Mouse (Mus musculus): ENCODE results near the gene Iglon5.

Iglon5 gene

DNA sequence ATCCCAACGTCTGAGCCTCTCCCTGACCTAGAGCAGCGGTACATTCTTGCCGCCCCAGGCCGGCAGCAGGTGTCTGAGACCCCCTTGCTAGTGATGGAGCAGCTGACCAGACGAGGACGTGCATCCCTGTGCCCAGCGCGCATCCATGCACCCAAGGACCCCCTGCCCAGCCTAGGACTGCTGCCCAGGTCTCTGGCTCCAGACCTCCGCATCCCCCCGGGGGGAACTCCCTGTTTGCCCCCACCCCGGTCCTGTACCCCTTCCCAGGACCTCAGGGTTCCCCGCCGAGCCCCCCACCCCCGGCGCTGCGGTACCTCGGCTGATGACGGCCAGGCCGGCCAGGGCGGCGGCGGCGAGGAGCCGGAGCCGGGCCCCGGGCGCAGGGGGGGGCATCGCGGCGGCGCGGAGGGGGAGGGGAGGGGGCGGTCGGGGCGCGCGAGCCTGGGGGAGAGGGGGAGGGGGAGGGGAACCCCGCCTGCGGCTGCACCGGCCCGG lies at the start of gene Iglon5:
Iglon5 (minus strand) TSS at position 445 of the 495 bp plus-strand sequence.
- no peak for DNase-seq (ENCODE audit: extremely low spot score, low read depth, low spot score)

DNA sequence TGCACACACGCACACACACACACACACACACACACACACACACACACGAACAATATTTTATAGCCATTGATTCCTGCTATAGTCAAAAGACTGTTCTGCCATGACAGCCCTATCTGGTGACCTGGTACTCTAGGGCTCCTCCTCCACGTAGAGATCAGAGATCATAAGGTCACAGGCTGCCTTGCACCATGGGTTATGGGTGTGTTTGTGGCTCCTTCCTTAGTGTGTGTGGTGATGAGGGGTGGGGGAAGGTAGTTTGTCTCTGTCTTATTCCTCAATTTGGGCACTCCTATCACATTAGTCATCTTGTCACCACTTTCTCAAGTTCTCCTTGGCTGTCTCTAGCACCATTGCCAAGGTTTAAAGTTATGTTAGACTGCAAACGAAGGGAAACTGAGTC lies 48.6 kb upstream of the Iglon5 start:
- DNase-seq (ENCODE audit: extremely low spot score, low read depth, low spot score) = no peak

DNA sequence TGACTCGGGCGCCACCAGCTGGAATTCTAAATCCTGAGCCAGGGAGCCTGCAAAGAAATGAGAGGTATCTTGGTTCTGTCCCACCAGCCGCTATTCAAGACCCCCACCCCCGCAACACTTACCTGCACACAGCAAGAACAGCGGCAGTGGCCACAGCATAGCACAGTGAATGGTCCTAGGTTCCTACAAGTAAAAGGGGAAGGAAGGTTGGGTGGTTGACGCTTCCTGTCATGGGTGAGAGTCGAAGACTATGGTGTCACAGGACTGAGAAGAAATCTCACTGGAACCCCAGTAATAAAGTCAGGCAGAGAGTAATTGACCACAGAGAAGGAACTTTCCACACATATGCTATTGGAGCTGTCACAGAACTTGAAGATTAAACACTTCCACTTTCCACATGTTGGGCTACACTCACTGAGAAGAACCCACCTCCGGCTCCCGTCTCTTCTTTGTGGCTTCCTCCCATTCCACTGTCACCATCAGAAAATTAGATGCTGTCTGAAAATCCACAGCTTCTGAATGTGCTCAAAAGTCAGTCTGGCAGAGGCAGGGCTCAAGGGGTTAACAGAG lies 43.1 kb upstream of the Iglon5 start:
- DNase-seq (ENCODE audit: extremely low spot score, low read depth, low spot score) = no peak

DNA sequence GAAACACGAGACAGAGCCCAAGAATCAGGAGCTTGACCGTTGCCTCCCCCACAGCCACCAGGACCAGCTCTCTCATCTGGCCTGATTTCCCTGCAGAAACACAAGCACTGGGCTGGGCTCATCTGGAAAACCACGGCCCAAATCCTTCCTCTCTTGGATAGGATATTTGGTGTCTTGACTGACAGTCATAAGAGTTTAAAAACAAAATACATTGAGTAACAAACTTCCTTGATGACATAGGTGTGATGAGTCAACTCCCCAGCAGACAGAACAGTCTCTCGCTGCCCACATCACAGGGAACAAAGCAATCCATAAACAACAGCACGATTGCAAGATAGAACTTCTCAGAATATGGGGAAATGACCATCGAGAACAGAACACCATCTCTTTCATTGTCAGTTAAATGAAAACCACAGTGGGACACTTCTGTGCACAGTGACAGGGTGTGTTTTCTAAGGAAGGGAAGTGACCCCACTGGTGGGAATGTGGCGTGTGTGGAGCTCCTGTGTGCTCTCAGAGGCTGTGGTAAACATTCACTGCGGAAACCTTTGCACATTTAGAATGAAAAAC lies 40.4 kb upstream of the Iglon5 start:
- DNase-seq (ENCODE audit: extremely low spot score, low read depth, low spot score) = no peak

DNA sequence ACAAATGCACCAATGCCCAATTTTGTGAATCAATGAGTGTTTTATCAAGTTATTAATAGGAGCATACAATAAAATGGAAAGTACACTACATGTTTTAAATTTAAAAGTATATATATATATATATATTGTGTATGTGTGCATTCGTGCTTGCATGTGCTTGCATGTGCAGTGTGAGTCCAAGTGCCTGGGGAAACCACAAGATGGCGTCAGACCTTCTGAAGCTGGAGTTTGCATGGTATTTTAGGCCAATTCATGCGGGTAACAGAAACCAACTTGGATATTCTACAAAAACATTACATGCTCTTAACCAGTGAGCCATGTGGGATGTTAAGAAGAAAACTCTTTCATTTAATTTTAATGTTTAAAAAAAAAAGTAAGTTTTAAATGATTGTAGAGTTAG lies 35.4 kb upstream of the Iglon5 start:
- DNase-seq (ENCODE audit: extremely low spot score, low read depth, low spot score) = no peak

DNA sequence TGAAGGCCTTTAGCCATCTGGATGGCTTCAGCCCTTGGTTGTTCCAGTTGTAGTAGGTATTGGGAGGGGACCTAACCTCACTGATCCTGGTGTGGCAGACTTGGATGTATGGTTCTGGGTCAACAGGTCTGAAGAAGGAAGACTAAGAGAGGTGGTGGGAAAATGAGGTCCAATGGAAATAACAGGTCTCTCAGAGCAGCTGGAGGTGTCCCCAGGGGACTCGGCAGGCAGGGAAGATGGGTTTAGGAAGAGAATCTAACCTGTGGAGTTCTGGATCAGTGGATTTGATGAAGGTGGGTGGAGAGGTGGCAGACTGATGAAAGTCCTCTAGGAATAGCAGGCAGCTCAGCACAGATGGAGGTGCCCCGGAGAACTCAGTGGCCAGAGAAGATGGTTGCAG lies 32.9 kb upstream of the Iglon5 start:
- DNase-seq (ENCODE audit: extremely low spot score, low read depth, low spot score) = no peak

DNA sequence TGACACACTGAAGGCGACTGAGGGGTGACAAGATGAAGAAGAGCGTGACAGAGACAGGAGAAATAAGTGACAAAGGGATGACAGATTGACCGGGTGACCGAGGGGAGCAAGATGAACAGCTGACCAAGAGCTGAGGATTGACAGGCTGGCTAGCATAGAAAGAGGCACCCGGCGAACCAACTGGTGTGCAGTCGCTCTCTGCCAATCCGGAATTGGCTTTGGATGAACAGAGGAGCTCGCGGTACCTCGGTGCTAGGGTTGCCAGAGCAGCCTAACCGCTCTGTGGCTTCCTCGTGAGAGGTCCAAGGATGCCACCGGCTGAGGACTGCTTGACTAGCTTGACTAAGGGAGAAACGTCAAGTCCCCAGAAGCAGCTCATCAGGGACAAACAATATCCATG lies 28.5 kb upstream of the Iglon5 start:
- no peak for DNase-seq (ENCODE audit: extremely low spot score, low read depth, low spot score)

DNA sequence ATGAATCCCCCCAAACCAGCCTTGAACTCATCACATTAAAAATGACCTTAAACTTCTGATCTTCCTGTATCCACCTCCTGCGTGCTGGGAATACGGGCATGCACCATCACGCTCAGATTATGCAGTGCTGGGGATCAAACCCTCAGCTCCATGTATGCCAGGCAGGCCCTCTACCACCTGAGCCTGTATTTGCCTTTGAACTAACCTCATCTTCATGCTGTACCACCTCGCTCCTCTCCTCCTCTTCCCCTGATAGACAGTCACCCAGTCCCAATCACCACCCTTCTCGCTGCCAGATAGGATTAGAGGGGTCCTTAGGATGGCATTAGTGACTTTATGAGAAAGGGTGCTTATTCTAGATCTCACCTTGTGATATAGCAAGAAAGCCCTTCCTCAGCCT lies 25.2 kb upstream of the Iglon5 start:
- DNase-seq (ENCODE audit: extremely low spot score, low read depth, low spot score) = no peak

DNA sequence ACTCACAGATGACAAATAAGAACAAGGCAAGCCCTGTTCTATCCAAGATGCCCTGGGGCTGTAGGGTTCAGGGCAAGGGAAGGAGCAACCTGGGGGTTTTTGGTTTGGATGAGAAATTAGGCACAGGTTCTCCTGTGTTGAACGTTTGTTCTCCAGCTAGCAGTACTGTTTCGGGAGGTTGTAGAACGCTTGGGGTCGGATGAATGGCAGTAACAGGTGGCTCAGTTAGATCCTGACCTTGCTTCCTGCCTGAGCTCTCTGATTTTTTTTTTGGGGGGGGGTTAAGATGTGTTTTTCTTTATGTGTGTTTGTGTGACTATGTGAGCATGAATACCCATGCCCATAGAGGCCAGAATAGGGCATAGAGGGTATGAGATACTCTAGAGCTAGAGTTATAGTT lies 22.6 kb upstream of the Iglon5 start:
- no peak for DNase-seq (ENCODE audit: extremely low spot score, low read depth, low spot score)

DNA sequence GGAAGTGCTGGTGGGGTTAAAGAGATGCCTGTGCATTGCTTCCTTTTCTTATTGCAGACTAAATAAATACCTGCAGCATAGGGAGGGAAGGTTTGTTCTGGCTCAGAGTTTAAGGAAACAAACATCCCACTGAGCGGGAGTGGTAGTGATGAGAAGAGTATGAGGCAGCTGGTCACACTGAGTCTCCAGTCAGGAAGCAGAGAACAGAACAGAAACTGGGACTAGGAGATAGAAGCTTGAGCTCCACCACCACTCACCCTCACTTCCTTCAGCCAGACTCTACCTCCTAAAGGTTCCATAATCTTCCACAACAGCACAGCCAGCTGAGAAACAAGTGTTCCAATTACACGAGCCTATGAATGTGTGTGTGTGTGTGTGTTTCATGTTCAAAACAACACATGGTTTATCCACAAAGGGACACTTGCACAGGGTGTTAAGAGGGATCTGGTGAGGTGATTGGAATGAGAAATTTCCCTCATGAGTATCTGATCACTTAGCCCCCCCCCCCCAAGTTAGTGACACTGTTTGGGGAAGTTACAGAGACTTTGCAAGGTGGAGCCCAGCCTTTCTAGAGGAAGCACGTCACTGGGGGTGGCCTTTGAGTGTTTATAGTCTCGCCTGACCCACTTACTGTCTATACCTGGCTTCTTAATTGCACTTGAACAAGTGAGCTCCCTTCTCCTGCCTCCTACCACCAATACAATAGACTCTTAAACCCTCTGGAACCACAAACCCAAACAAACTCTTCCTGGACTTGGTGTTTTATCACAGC lies 22.0 kb upstream of the Iglon5 start:
- no peak for DNase-seq (ENCODE audit: extremely low spot score, low read depth, low spot score)

DNA sequence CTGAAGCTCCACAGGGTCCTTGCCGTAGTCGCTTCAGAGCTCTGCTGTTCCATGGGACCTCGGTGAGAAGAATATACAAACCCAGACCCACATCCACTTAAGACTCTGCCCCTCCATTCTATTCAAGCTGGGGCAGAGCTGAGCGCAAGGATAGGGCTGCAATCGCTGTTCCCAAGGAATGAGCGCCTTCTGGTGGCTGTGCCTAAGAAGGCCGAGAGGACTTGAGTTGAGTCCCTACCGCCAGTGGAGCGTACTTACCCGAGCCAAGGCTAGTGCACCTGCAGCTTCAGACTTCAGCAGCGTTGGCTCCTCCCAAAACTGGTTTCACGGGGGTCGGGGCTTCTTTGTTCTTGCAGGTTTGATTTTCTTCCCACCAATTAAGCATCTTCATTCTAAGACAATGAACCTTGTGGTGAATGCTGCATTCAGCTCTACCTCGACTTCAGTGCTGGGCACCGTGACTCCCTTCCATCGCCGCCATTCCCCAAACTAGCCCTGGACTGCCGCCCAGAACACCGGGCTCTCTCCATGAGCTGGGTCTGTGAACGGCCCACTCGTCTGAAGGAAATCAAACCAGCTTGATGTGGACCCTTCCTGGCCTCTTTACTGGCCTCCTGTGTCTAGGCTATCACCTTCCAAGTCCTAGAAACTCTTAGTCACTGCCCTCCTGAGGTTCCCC lies 5.6 kb upstream of the Iglon5 start:
- no peak for DNase-seq (ENCODE audit: extremely low spot score, low read depth, low spot score)

DNA sequence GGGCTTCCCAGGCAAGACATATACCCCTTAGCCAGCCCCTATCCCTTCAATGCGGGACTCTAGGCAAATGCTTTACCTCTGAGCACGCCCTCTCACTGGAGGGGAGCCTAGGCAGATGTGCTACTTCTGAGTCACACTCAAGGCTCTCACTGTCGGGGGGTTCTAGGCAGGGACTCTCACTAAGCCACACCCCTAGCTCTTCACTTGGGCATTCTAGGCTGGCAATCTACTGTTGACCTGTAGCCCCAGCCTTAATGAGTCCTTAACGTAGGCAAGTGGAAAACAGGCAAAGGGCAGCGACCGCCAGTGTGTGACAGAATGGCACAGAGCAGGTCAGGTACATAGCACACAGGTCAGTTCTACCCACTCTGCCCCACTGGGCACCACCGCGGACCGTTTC lies 986 bp upstream of the Iglon5 start:
- DNase-seq (ENCODE audit: extremely low spot score, low read depth, low spot score) = no peak

DNA sequence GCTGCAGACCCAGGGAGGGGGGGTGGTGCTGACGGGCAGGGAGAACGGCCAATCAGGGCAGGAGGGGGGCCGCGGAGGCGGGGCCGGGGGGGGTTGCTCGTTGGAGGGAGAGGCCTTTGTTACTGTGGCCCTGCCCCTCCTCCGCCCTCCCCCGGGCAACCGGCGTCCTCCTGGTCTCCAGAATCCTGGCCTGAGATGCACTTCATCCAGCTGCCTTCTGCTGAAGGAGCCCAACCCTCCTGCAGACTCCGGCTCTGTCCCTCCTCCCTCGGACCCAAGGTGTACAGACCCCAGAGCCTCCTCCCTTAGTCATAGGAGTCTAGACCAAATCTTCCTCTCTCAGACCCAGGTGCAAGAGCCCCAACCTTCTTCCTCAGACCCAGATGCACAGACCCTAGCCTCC lies 308 bp upstream of the Iglon5 start:
- DNase-seq (ENCODE audit: extremely low spot score, low read depth, low spot score) = no peak

DNA sequence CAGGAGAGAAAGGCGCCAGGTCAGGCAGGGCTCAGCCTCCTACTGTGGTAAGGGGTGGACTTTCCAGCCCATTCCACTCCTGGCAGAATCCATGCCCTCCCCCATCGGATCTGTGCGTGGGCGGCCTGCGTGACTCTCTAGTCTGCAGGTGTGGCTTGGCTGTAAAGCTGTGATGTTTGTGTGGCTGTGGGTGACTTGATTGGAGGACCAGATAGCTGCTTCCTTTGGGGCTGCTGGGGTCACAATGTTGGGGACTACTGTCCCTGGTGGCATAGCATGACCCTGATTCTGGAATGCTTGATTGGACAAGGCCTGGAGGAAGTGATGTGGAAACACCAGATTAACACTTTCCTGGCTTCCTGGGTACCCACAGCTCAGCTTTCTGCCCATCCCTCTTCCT lies 1.2 kb downstream of the Iglon5 start:
- DNase-seq (ENCODE audit: extremely low spot score, low read depth, low spot score) = no peak

DNA sequence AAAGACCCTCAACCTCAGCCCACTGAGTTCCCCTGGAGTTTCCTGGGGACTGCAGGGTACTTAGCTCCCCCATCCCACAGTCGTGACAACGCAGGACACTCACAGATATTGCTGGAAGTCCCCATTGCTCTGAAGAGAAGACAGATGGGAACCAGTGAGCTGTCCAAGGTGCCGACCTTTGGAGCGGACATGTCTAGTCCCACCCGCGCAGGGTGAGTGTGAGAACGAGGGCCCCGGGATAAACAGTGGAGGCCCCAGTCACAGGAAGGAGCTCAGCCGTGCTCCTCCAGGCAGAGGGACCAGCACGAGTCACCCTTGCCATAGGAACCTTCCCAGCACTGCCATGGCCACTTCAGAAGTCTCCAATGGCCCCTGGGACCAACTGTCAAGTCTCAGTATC lies 6.6 kb downstream of the Iglon5 start:
- DNase-seq (ENCODE audit: extremely low spot score, low read depth, low spot score) = no peak

DNA sequence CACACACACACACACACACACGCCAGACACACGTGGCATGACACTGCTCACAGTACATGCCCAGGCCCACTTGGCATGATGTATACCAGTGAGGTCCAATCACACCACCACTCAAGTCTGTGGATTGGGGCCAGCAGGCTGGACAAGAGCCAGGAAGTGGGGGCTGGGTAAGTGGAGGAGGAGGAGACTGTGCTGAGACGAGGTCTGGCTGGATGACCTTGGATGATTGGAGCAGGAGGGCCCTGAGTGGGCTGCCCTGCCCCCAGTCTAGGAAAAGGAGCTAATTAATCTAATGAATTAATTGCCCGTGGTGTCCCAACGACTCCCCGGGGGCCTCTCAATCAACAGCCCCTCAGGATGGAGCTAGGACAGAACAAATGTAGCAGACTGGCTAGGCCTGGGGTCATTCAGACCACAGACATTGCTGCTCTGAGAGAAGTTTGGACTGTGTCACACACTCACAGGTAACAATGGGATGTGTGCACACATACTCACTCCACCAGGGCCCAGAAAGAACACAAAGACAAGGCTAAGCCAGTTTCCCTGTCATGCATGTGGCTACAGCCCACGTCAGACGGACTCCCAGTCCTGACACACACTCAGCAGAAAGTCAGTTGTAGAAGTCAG lies 7.7 kb downstream of the Iglon5 start:
- no peak for DNase-seq (ENCODE audit: extremely low spot score, low read depth, low spot score)

DNA sequence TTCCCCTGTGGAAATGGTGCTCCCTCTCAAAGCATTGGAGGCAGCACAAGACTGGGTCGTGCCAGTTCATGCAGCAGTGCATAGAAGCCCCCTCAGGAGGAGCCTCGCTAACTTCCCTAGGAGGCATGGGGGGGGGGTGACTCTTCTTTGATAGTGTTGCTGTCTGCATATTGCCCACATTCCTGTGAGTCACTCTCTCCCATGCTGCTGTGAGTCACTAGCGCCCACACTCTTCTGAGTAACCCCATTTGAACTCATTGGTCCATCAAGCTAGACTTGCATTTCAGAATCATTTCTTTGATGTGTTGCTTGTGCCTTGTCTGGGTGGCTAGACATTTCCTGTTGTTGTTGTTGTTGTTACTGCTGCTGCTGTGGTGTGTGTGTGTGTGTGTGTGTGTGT lies 8.7 kb downstream of the Iglon5 start:
- no peak for DNase-seq (ENCODE audit: extremely low spot score, low read depth, low spot score)

DNA sequence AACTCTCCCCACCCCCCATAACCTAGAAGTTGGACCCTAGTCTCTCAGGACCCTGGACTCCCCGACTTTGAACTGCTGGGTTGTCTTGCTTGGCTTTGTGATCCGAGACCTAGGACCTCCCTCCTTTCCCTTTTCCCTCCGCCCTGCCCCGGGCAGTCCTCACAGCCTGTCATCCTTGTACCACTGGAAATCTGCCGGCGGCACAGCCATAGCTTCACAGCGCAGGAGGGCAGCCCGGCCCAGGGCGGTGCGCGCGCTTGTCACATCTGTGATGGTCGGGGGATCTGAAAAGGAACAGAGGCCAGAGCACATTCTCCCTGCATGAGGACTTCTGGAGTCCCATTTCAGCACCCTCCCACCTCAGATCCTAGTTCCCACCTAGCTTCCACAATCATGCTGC lies 13.5 kb downstream of the Iglon5 start:
- no peak for DNase-seq (ENCODE audit: extremely low spot score, low read depth, low spot score)

DNA sequence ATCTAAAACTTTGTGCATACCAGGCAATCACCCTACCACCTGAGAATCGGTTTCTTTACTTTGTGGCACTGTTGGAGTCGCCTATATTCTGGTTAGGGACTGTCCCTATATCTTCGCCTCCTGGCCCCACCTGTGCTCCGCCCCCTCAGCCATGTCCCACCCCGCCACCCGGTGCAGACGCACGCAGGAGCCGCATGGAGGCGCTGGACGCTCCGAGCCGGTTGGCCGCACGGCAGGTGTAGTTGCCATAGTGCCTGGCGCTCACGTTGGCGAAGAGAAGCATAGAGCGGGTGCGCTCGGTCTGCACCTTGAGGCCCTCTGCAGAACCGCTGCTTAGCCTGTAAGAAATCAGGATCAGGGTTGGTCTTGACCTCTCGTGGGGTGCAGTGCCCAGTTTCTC lies 14.2 kb downstream of the Iglon5 start:
- DNase-seq (ENCODE audit: extremely low spot score, low read depth, low spot score) = no peak

DNA sequence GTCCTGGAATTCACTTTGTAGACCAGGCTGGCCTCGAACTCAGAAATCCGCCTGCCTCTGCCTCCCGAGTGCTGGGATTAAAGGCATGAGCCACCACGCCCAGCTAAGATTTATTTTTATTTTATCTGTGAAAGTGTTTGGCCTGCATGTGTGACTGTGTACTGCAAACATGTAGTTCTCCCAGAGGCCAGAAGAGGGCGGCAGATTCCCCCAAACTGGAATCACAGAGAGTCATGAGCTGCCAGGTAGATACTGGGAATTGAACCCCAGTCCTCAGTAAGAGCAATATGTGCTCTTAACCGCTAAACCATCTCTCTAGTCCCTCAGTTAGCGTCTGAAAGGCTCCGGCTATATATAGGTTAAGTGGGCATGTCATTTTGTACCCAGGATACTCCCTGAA lies 19.5 kb downstream of the Iglon5 start:
- DNase-seq (ENCODE audit: extremely low spot score, low read depth, low spot score) = no peak

DNA sequence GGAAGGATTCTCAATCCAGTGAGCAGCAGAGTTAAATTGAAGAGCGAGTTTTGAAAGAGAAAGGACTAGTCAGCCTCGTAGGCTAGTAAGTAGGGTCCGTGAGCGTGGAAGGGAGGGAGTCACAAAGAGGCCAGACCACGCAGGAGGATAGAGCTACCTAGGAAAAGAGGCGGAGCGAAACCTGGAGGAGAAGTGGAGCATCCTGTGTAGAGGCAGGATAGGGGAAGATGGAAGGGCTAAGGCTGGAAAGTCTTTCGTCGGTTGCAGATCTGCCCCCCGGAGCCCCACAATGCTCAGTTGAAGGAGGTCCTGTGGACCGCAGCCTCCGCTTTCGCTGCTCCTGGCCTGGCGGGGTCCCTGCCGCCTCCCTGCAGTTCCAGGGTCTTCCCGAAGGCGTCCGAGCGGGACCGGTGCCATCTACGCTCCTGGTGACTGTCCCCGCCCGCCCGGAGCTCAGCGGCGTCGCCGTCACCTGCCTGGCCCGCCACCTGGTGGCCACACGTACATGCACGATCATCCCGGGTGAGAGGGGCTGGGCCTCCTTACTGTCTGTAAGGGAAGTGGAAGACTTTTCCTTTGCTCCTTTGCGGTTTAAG lies 23.7 kb downstream of the Iglon5 start:
- DNase-seq (ENCODE audit: extremely low spot score, low read depth, low spot score) = no peak

Data from hindlimb bud, embryonic 11.5 days (tissue).